Mouse (Mus musculus) lung, adult 2 months (tissue): ENCODE measurements around the gene Alcam.

Source experiments
- CTCF ChIP-seq: fragments of 200-500 bp; IDR thresholded peaks from 2 replicates; pipeline ENCODE4 v1.5.1; 2011; ENCODE audit warnings: mild to moderate bottlenecking, low read length, control low read depth; ENCODE audit not compliant: insufficient read depth
- POLR2A ChIP-seq: fragments of 200-500 bp; IDR thresholded peaks from 2 replicates; pipeline ENCODE4 v1.6.1; 2011; ENCODE audit warnings: low read depth, mild to moderate bottlenecking, control low read depth, low read length, borderline replicate concordance; ENCODE audit errors: extremely low read depth

DNA sequence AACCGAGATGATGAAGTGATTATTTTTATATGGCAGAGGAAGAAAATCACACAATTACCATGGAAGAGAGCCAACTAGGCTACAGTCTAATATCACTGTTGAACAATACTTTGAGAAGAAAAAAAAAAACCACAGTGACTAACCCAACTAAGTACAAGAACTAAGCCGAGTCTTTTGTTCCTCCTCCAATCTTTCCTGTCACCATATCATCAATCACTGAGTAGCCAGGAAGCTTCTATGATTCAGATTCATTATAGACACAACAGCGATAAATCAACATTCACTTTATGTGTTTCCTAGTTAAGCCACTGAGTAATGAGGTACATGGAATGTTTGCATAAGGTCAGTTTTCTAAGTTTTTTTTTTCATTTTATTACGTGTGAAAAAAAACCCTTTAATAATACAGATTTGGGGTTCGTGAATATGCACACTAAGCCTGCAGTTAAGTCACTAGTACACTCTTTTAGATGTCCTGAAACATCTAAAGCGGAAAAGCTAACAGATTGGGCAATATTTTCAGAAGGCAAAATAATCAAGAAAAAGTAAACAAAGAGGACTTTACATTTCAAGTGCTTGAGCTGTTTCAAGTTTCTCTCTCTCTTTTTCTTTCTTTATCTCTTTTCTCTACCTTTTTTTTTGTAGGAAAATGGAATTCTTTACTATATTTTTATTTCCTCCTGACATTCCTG, 15.5 kb downstream of the Alcam start:
- TF ChIP-seq POLR2A (no peak), CTCF (no peak)
